Mouse (Mus musculus) neural tube, embryonic 15.5 days (tissue): ENCODE results near the gene Itgb2. TPM values are rescaled to one million over a fixed set of nuclear protein-coding genes. Genes with fewer than 3 reads are reported as not detected.

ENCODE experiments used
- ATAC-seq: fragments of 200-750 bp; cut with Nextera tagmentation; 2 replicates; pipeline ENCODE4 v1.8.0; 2017; ENCODE audit warnings: mild to moderate bottlenecking, moderate TSS enrichment, moderate library complexity; ENCODE audit not compliant: low FRiP score
- H3K27ac ChIP-seq: fragments of 300-500 bp; sonication (generic); replicated peaks from 2 replicates; pipeline ENCODE4 v1.5.1; 2015; ENCODE audit warnings: mild to moderate bottlenecking, inconsistent platforms
- H3K27me3 ChIP-seq: fragments of 300-500 bp; sonication (generic); replicated peaks from 2 replicates; pipeline ENCODE4 v1.6.1; 2015; ENCODE audit warnings: inconsistent platforms
- H3K36me3 ChIP-seq: fragments of 300-500 bp; sonication (generic); 2 replicates; pipeline ENCODE4 v1.6.1; 2015; ENCODE audit warnings: inconsistent platforms
- H3K4me1 ChIP-seq: fragments of 300-500 bp; sonication (generic); 2 replicates; pipeline ENCODE4 v1.6.1; 2015; ENCODE audit warnings: inconsistent platforms
- H3K4me2 ChIP-seq: fragments of 300-500 bp; sonication (generic); 2 replicates; pipeline ENCODE4 v1.6.1; 2015; ENCODE audit warnings: inconsistent platforms, mild to moderate bottlenecking, moderate library complexity
- H3K4me3 ChIP-seq: fragments of 300-500 bp; sonication (generic); replicated peaks from 2 replicates; pipeline ENCODE4 v1.5.1; 2015; ENCODE audit warnings: mild to moderate bottlenecking, inconsistent platforms
- H3K9ac ChIP-seq: fragments of 300-500 bp; sonication (generic); replicated peaks from 2 replicates; pipeline ENCODE4 v1.6.1; 2015; ENCODE audit warnings: mild to moderate bottlenecking, inconsistent platforms
- H3K9me3 ChIP-seq: fragments of 300-500 bp; sonication (generic); replicated peaks from 2 replicates; pipeline ENCODE4 v1.6.1; 2016; ENCODE audit warnings: inconsistent platforms
- WGBS: fragments of 180-500 bp; shearing (Covaris S2); methylation state at CpG from one replicate; pipeline ENCODE4 v1.1.7; 2015; ENCODE audit warnings: mixed read lengths; 5-methylcytosine and 5-hydroxymethylcytosine counted together
- polyA plus RNA-seq: library from polyadenylated mRNA; unstranded; fragments of >200 nt; fragmentation: Nextera tagmentation; extraction: Ambion mirVana; gene quantifications from 2 replicates; pipeline ENCODE4 v1.2.1, GENCODE M21; 2015

The Itgb2 gene
- polyA plus RNA-seq, 1 experiment from 2014 or later, result 1.0 TPM

DNA sequence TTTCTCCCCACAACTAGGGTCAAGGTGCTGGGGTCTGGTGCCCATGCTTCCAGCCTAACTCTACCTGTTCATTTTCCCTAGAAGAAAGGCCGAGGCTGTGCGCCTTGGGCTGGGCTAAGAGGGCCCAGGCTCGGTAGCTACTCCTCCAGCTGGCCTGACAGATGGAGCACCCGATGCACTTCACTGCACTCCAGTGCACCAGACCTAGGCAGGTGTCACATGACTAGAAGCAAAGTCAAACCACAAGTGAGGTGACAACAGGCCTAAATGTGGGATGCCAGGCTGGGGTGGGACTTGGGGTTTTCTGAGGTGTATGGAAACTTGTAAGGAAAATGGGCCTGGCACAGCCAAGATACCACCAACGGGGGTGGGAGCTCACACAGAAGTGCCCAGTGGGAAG is 23.5 kb upstream of the Itgb2 start:
- H3K4me1 ChIP-seq, result peaks cover 13% of the 10 kb centered on the region
- no peak overlapping the region for H3K4me2 ChIP-seq
- H3K9ac ChIP-seq, result no peak overlapping the region
- WGBS, result 82% methylated on average over 5 of the region's 5 CpGs
- no peak overlapping the region for H3K4me3 ChIP-seq
- peaks cover 48% of the 10 kb centered on the region for H3K36me3 ChIP-seq
- H3K27ac ChIP-seq, result no peak overlapping the region
- no peaks in the 10 kb centered on the region for H3K9me3 ChIP-seq
- ATAC-seq, result no peak
- no peaks in the 10 kb centered on the region for H3K27me3 ChIP-seq

GRCm38 (mm10) chr10:77506961-77507577 is 23.0 kb upstream of the Itgb2 start:
- no peak overlapping the region for H3K27ac ChIP-seq
- no peak for ATAC-seq
- 92% methylated on average over 13 of the region's 13 CpGs for WGBS
- H3K4me3 ChIP-seq, result no peak overlapping the region
- H3K9ac ChIP-seq, result no peak overlapping the region
- peaks cover 13% of the 10 kb centered on the region for H3K4me1 ChIP-seq
- H3K36me3 ChIP-seq, result peaks cover 48% of the 10 kb centered on the region
- H3K9me3 ChIP-seq, result no peaks in the 10 kb centered on the region
- no peak overlapping the region for H3K4me2 ChIP-seq
- no peaks in the 10 kb centered on the region for H3K27me3 ChIP-seq

DNA sequence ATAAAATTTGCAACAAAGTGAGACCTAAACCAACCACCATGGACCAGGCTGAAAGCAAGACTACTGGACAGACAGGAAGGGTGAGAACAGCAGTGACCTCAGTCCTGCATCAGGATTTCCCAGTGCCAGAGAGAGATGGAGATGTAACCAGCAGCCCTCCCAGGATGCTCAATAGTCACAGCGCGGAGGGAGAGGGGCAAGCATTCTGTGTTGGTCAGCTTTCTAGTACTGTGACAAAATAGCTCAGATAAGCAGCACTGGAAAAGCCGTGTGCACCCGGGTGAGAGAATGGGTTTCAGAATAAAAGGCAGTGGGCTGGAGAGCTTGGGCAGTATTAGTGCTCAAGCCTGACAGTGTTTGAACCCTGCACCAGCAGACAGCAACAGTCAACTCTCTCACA is 22.3 kb upstream of the Itgb2 start:
- H3K9ac ChIP-seq, result no peak overlapping the region
- H3K27ac ChIP-seq, result no peak overlapping the region
- H3K4me1 ChIP-seq, result peaks cover 13% of the 10 kb centered on the region
- WGBS, result 97% methylated on average over 4 of the region's 4 CpGs
- H3K27me3 ChIP-seq, result no peaks in the 10 kb centered on the region
- peaks cover 55% of the 10 kb centered on the region for H3K36me3 ChIP-seq
- no peaks in the 10 kb centered on the region for H3K9me3 ChIP-seq
- no peak for ATAC-seq
- no peak overlapping the region for H3K4me3 ChIP-seq
- H3K4me2 ChIP-seq, result no peak overlapping the region

DNA sequence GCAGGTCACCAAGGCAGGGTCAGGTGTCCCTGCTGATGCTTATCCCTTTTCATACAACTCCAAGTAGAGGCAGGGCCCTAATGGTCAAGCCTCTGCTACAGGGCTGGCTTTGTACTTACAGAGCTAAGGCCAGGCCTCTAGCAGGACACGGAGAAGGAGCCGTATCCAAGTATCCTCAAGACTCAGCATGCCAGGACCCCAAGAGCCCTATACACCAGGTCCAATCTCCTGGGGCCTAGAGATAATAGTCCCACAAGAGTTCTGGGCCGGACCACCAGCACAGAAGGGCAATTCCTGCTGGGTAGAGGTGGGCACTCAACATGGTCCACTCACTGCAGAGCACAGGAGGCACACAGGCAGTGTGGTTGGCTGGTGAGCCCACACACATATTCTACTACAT is 21.3 kb upstream of the Itgb2 start:
- WGBS, result 94% methylated on average over 3 of the region's 3 CpGs
- H3K27me3 ChIP-seq, result no peaks in the 10 kb centered on the region
- no peaks in the 10 kb centered on the region for H3K9me3 ChIP-seq
- H3K4me3 ChIP-seq, result no peak overlapping the region
- H3K36me3 ChIP-seq, result peaks cover 52% of the 10 kb centered on the region
- H3K4me1 ChIP-seq, result peaks cover 13% of the 10 kb centered on the region
- no peak overlapping the region for H3K4me2 ChIP-seq
- no peak for ATAC-seq
- H3K27ac ChIP-seq, result no peak overlapping the region
- H3K9ac ChIP-seq, result no peak overlapping the region

DNA sequence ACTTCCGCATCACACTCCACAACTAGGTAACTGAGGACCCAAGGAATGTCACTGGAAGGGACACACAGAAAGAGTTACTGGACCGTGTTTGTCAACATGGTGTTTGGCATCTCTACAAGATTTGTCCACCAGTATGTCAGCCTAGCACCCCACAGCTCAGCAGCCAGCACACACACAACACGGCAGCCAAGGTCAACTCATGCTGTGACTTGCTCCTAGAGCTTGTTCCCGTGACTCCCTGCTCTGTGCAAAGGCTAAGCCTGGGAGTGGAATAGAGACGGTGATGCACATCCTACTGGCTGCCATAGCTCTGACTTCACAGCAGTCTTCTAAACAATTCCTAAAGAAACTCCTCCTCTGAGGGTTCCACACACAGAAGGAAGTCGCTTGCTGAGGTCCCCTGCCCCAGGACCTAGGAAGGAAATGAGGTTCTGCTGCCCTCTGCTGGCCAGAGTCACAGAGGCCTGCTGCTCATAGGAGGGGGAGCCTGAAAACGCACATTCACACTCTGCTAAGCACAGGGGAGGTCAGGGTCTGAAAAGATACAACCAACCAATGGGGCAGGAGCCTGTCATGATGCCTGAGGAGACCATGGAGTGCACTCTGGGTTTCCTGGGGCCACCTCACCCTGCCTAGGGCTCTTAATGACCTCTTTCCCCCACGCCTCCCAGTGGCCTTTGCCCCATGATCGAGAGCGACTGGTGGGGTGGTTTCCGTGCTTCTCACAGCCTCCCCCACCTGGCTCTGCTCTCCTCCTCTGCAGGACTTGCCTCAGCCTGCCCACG is 20.5 kb upstream of the Itgb2 start:
- 47% methylated on average over 12 of the region's 12 CpGs for WGBS
- Histone ChIP-seq H3K9ac (no peak overlapping the region), H3K36me3 (peaks cover 54% of the 10 kb centered on the region)

GRCm38 (mm10) chr10:77510225-77510982 is 19.6 kb upstream of the Itgb2 start:
- no peak overlapping the region for H3K4me3 ChIP-seq
- peaks cover 26% of the 10 kb centered on the region for H3K4me1 ChIP-seq
- H3K27ac ChIP-seq, result no peak overlapping the region
- peaks cover 51% of the 10 kb centered on the region for H3K36me3 ChIP-seq
- no peak for ATAC-seq
- no peaks in the 10 kb centered on the region for H3K27me3 ChIP-seq
- no peaks in the 10 kb centered on the region for H3K9me3 ChIP-seq
- H3K4me2 ChIP-seq, result no peak overlapping the region
- 83% methylated on average over 15 of the region's 15 CpGs for WGBS
- no peak overlapping the region for H3K9ac ChIP-seq

More for the DNA sequence above, 20.5 kb upstream of the Itgb2 start:
- peak; percentile 86 for ATAC-seq
- no peak overlapping the region; the same call in 1 of the 2 replicates for H3K27ac ChIP-seq
- no peak overlapping the region for H3K4me2 ChIP-seq
- no peak overlapping the region for H3K4me3 ChIP-seq
- no peaks in the 10 kb centered on the region for H3K9me3 ChIP-seq
- H3K27me3 ChIP-seq, result no peaks in the 10 kb centered on the region
- peaks cover 20% of the 10 kb centered on the region for H3K4me1 ChIP-seq

- peak; percentile 96 for ATAC-seq
- Histone ChIP-seq H3K9ac (peak within 1 kb of the TSS; percentile 80), H3K27ac (peak within 1 kb of the TSS; percentile 91), H3K27me3 (no peaks in the 10 kb centered on the region), H3K4me2 (peak within 1 kb of the TSS; percentile 85), H3K4me3 (peak within 1 kb of the TSS; percentile 72), H3K9me3 (no peaks in the 10 kb centered on the region), H3K36me3 (peaks cover 29% of the 10 kb centered on the region), H3K4me1 (peaks cover 29% of the 10 kb centered on the region)
- under 1% methylated on average over 75 of the region's 75 CpGs for WGBS
Measured at GRCm38 (mm10) chr10:77515385-77516348, 14.4 kb upstream of the Itgb2 start, which contains the start of gene Fam207a. TSS of gene Fam207a (minus strand) at chr10:77515785.

DNA sequence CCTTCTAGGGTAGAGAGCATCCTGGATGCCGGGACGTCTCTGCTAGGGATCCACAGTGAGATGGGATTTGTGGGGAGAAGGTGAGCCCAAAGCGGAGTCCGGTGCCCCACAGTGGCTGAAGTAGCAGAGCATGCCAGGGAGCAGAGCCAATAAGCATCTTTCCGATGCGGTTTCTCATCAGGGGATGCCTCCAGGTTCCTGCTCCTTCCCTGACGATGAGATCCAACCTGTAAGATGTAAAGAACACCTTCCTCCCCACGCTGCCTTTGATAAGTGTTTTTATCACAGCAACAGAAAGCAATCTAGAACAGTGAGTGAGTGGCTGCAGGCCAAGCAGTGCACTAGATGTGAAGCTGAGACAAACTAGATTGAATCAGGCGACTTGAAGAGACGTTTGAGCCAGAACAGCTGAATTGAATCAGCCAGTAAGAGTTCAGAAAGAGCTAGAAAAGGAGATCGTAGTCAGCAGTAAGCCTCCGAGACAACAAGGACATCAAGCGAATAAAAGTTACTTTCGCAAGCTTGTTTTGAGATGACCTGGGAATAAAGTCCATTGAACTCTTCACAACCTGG is 13.6 kb upstream of the Itgb2 start:
- peaks cover 21% of the 10 kb centered on the region for H3K36me3 ChIP-seq
- ATAC-seq, result 0 out of 2 replicates have a peak, but pooled peaks have one; percentile 13
- peak overlapping the region; percentile 91 for H3K27ac ChIP-seq
- H3K9me3 ChIP-seq, result no peaks in the 10 kb centered on the region
- WGBS, result 43% methylated on average over 14 of the region's 14 CpGs
- no peaks in the 10 kb centered on the region for H3K27me3 ChIP-seq
- H3K4me2 ChIP-seq, result peak overlapping the region; percentile 85
- peak overlapping the region; percentile 80 for H3K9ac ChIP-seq
- H3K4me3 ChIP-seq, result peak overlapping the region; percentile 72
- peaks cover 29% of the 10 kb centered on the region for H3K4me1 ChIP-seq

DNA sequence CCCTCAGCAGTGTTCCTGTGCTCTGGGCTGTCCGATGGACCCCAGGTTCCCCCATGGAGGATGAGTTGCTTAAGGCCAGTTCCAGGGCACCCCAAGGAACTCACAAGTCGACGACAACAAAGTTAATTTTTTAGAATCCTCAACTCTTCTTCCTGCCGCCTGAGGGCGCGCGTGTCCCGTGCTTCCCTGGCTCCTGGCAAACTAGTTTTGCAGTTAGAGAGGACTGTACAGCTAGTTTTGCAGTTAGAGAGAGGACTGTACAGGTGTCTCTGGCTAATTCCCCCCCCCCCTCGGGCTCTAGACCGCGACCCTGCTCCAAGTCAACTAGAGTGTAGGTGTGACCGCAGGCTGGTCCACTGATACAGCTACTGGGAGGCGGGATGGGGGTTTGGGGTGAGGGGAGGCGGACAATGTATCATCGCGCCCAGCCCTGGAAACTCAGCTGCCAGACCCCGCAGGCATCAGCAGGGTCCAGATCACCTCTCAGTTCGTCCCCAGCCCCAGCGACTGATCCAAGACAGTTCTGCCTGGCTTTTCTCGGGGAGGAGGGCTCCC is 12.9 kb upstream of the Itgb2 start:
- peaks cover 29% of the 10 kb centered on the region for H3K4me1 ChIP-seq
- no peak overlapping the region for H3K4me3 ChIP-seq
- no peaks in the 10 kb centered on the region for H3K27me3 ChIP-seq
- no peaks in the 10 kb centered on the region for H3K9me3 ChIP-seq
- H3K27ac ChIP-seq, result no peak overlapping the region
- H3K36me3 ChIP-seq, result peaks cover 15% of the 10 kb centered on the region
- no peak for ATAC-seq
- no peak overlapping the region for H3K9ac ChIP-seq
- H3K4me2 ChIP-seq, result peak overlapping the region; percentile 85; the same call in 1 of the 2 replicates
- WGBS, result 22% methylated on average over 20 of the region's 20 CpGs

DNA sequence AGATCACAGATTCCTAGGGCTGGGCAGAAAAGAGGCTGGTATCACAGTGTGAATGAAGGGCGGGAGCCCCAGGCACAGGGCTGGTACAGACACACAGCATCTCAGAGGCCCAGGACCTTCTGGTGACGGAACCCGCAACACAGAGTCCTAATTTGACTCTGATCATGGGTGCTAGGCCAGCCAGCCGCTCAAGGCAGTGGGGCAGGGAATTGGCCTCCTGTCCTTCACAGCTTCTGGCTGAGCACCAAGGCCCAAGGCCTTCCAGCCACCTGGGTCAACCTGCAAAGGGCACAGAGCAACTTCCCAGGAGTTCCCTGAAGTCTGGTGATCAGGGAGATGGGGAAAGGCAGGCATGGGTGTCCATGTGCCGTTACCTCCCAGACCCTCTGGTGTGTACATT is 12.3 kb upstream of the Itgb2 start:
- no peaks in the 10 kb centered on the region for H3K27me3 ChIP-seq
- WGBS, result 93% methylated on average over 5 of the region's 5 CpGs

More for the DNA sequence above, 12.3 kb upstream of the Itgb2 start:
- Histone ChIP-seq H3K4me2 (no peak overlapping the region), H3K36me3 (peaks cover 9% of the 10 kb centered on the region), H3K4me1 (peaks cover 33% of the 10 kb centered on the region), H3K27ac (no peak overlapping the region), H3K4me3 (no peak overlapping the region), H3K9ac (no peak overlapping the region), H3K9me3 (no peaks in the 10 kb centered on the region)
- no peak for ATAC-seq
